Mouse (Mus musculus): Measurements from ENCODE around the gene Agap2.

The Agap2 gene

GRCm38 (mm10) chr10:127135118-127135836, 60.2 kb downstream of the Agap2 start:
- DNase-seq (ENCODE audit: low spot score), result peak; percentile 6

GRCm38 (mm10) chr10:127136510-127136909, 61.4 kb downstream of the Agap2 start:
- no peak for DNase-seq (ENCODE audit: low spot score)

GRCm38 (mm10) chr10:127137896-127138295, 62.8 kb downstream of the Agap2 start:
- DNase-seq (ENCODE audit: low spot score), result no peak

- no peak for DNase-seq (ENCODE audit: low spot score)
Measured at GRCm38 (mm10) chr10:127138328-127139141, 63.5 kb downstream of the Agap2 start.

- no peak for DNase-seq (ENCODE audit: low spot score)
Measured at GRCm38 (mm10) chr10:127140971-127141370, 65.9 kb downstream of the Agap2 start.

- DNase-seq (ENCODE audit: low spot score), result no peak
Measured at GRCm38 (mm10) chr10:127141500-127141899, 66.4 kb downstream of the Agap2 start.
